Mouse (Mus musculus): ENCODE measurements around the gene Uso1.

GRCm38 (mm10) chr5:92148248-92148647 lies 10.5 kb downstream of the Uso1 start:
- TF ChIP-seq EP300 (IDR thresholded peaks at IDR 0.05; ENCODE audit: low read depth), result no peak
- TF ChIP-seq CTCF (IDR thresholded peaks at IDR 0.05; ENCODE audit: low read depth), result no peak
